Mouse (Mus musculus): ENCODE measurements at regions not wholly inside any gene's neighbourhood (a gene's known extent, or its start where the extent isn't known, plus 50 kb on each side); places are given as distances from the start of the nearest gene placed in this dataset.
A peak's percentile ranks its signal among the peaks of the same experiment; 100 is the strongest.

GRCm38 (mm10) chr9:41220105-41220669 is 58.7 kb upstream of the Ubash3b start:
- ATAC-seq (ENCODE audit: extremely low read depth, insufficient number of reproducible peaks, low FRiP score, low TSS enrichment), result no peak
- H3K4me1 ChIP-seq, result no peaks in the 10 kb centered on the region
- H3K27ac ChIP-seq (replicated peaks), result no peak overlapping the region
- H3K36me3 ChIP-seq, result no peaks in the 10 kb centered on the region
- no peak overlapping the region for H3K4me3 ChIP-seq
- H3K27me3 ChIP-seq (replicated peaks), result no peaks in the 10 kb centered on the region; the same call in 1 of the 2 replicates
- H3K4me2 ChIP-seq, result no peak overlapping the region
- no peak overlapping the region for H3K9ac ChIP-seq
- WGBS, result 81% methylated on average over 3 of the region's 3 CpGs
- no peaks in the 10 kb centered on the region for H3K9me3 ChIP-seq

GRCm38 (mm10) chr9:41218702-41219101 is 57.2 kb upstream of the Ubash3b start:
- Histone ChIP-seq H3K36me3 (no peaks in the 10 kb centered on the region), H3K9ac (no peak overlapping the region), H3K27me3 (replicated peaks) (no peaks in the 10 kb centered on the region; the same call in 1 of the 2 replicates), H3K4me1 (no peaks in the 10 kb centered on the region), H3K4me3 (no peak overlapping the region), H3K27ac (replicated peaks) (no peak overlapping the region), H3K4me2 (no peak overlapping the region), H3K9me3 (no peaks in the 10 kb centered on the region)
- ATAC-seq (ENCODE audit: extremely low read depth, insufficient number of reproducible peaks, low FRiP score, low TSS enrichment), result no peak
- WGBS, result 85% methylated on average over 6 of the region's 6 CpGs

- ATAC-seq (ENCODE audit: extremely low read depth, insufficient number of reproducible peaks, low FRiP score, low TSS enrichment), result no peak
- H3K4me2 ChIP-seq, result no peak overlapping the region
- no peak overlapping the region for H3K27ac ChIP-seq (replicated peaks)
- H3K9ac ChIP-seq, result no peak overlapping the region
- peaks cover 18% of the 10 kb centered on the region for H3K4me1 ChIP-seq
- H3K27me3 ChIP-seq (replicated peaks), result no peaks in the 10 kb centered on the region; the same call in 1 of the 2 replicates
- WGBS, result 63% methylated on average over 3 of the region's 3 CpGs
- no peaks in the 10 kb centered on the region for H3K9me3 ChIP-seq
- H3K36me3 ChIP-seq, result no peaks in the 10 kb centered on the region
- no peak overlapping the region for H3K4me3 ChIP-seq
Measured at GRCm38 (mm10) chr9:41216248-41216647, 54.8 kb upstream of the Ubash3b start.

GRCm38 (mm10) chr9:41215026-41215425 is 53.5 kb upstream of the Ubash3b start:
- Histone ChIP-seq H3K27ac (replicated peaks) (no peak overlapping the region), H3K9ac (no peak overlapping the region), H3K9me3 (no peaks in the 10 kb centered on the region), H3K4me1 (peaks cover 18% of the 10 kb centered on the region), H3K4me2 (no peak overlapping the region), H3K27me3 (replicated peaks) (no peaks in the 10 kb centered on the region; the same call in 1 of the 2 replicates), H3K36me3 (no peaks in the 10 kb centered on the region), H3K4me3 (no peak overlapping the region)
- 67% methylated on average over 5 of the region's 5 CpGs for WGBS
- ATAC-seq (ENCODE audit: extremely low read depth, insufficient number of reproducible peaks, low FRiP score, low TSS enrichment), result no peak

GRCm38 (mm10) chr9:41212943-41213529 is 51.5 kb upstream of the Ubash3b start:
- 35% methylated on average over 14 of the region's 14 CpGs for WGBS
- H3K27ac ChIP-seq (replicated peaks), result peak overlapping the region; percentile 94
- peak overlapping the region; percentile 66 for H3K4me2 ChIP-seq
- no peak for ATAC-seq (ENCODE audit: extremely low read depth, insufficient number of reproducible peaks, low FRiP score, low TSS enrichment)
- peak overlapping the region; percentile 38 for H3K4me3 ChIP-seq
- no peaks in the 10 kb centered on the region for H3K27me3 ChIP-seq (replicated peaks)
- no peaks in the 10 kb centered on the region for H3K36me3 ChIP-seq
- peaks cover 18% of the 10 kb centered on the region for H3K4me1 ChIP-seq
- peak overlapping the region; percentile 74; the same call in 1 of the 2 replicates for H3K9ac ChIP-seq
- no peaks in the 10 kb centered on the region for H3K9me3 ChIP-seq

GRCm38 (mm10) chr9:41212303-41212901 is 50.9 kb upstream of the Ubash3b start:
- H3K4me3 ChIP-seq, result peak overlapping the region; percentile 38
- ATAC-seq (ENCODE audit: extremely low read depth, insufficient number of reproducible peaks, low FRiP score, low TSS enrichment), result no peak
- H3K36me3 ChIP-seq, result no peaks in the 10 kb centered on the region
- peaks cover 18% of the 10 kb centered on the region for H3K4me1 ChIP-seq
- peak overlapping the region; percentile 74 for H3K9ac ChIP-seq
- WGBS, result under 1% methylated on average over 7 of the region's 7 CpGs
- H3K4me2 ChIP-seq, result peak overlapping the region; percentile 66
- no peaks in the 10 kb centered on the region for H3K27me3 ChIP-seq (replicated peaks)
- H3K9me3 ChIP-seq, result no peaks in the 10 kb centered on the region
- H3K27ac ChIP-seq (replicated peaks), result peak overlapping the region; percentile 94

- H3K36me3 ChIP-seq, result no peaks in the 10 kb centered on the region
- 46% methylated on average over 10 of the region's 10 CpGs for WGBS
- peak overlapping the region; percentile 94 for H3K27ac ChIP-seq (replicated peaks)
- H3K9me3 ChIP-seq, result no peaks in the 10 kb centered on the region
- H3K4me2 ChIP-seq, result peak overlapping the region; percentile 66
- H3K9ac ChIP-seq, result peak overlapping the region; percentile 74; the same call in 1 of the 2 replicates
- no peaks in the 10 kb centered on the region for H3K27me3 ChIP-seq (replicated peaks)
- no peak overlapping the region for H3K4me3 ChIP-seq
- H3K4me1 ChIP-seq, result peaks cover 23% of the 10 kb centered on the region
- ATAC-seq (ENCODE audit: extremely low read depth, insufficient number of reproducible peaks, low FRiP score, low TSS enrichment), result no peak
Measured at GRCm38 (mm10) chr9:41211865-41212302, 50.4 kb upstream of the Ubash3b start.

MicroRNA genes in the stretch of these regions (microRNA counts, 519-probe panel; counts per million panel counts)
- microRNA mmu-miR-100, result 5,060 counts per million, percentile 85 among the panel's probes with 10 or more counts
- microRNA mmu-miR-125b-3p, result 209 counts per million, percentile 61 among the panel's probes with 10 or more counts

Small RNAs in the stretch of these regions (microRNA-seq; reads per million reads assigned to microRNA genes)
- gene Mir100 (7,691 reads per million, percentile 94 among the genes with 10 or more reads in this experiment), gene Mir125b-1 (376 reads per million, percentile 70 among the genes with 10 or more reads in this experiment), gene Mirlet7a-2 (135 reads per million, percentile 58 among the genes with 10 or more reads in this experiment)
